Mouse (Mus musculus): Measurements from ENCODE around the gene Rbbp5. TPM values are rescaled to one million over a fixed set of nuclear protein-coding genes. Genes with fewer than 3 reads are reported as not detected.

Gene Rbbp5
- 37.4 and 39.2 TPM in 2 replicates for polyA plus RNA-seq (2011; ENCODE audit: insufficient read length, low read depth, missing spikeins)

GRCm38 (mm10) chr1:132476928-132477691 is at the start of gene Rbbp5:
TSS of gene Rbbp5 (plus strand) at chr1:132477365.
- H3K27ac ChIP-seq (ENCODE audit: insufficient read depth, low read length), result no peak within 1 kb of the TSS
- no peak for TF ChIP-seq CTCF (IDR thresholded peaks at IDR 0.05; ENCODE audit: borderline replicate concordance, insufficient read depth, low read length)
- peak; percentile 73 for TF ChIP-seq POLR2A (IDR thresholded peaks at IDR 0.05; ENCODE audit: low read depth, low read length)
- H3K4me1 ChIP-seq (ENCODE audit: control insufficient read depth, insufficient read depth, low read length), result no peaks in the 10 kb centered on the region
- peak within 1 kb of the TSS; percentile 99 for H3K4me3 ChIP-seq (ENCODE audit: insufficient read depth, low read length)

GRCm38 (mm10) chr1:132430818-132431217 is 46.3 kb upstream of the Rbbp5 start:
- TF ChIP-seq CTCF (IDR thresholded peaks at IDR 0.05; ENCODE audit: borderline replicate concordance, insufficient read depth, low read length) (no peak), POLR2A (IDR thresholded peaks at IDR 0.05; ENCODE audit: low read depth, low read length) (no peak)
- Histone ChIP-seq H3K4me1 (ENCODE audit: control insufficient read depth, insufficient read depth, low read length) (0 out of 2 replicates have a peak, but pooled peaks cover 2% of the 10 kb centered on the region), H3K27ac (ENCODE audit: insufficient read depth, low read length) (no peak overlapping the region), H3K4me3 (ENCODE audit: insufficient read depth, low read length) (no peak overlapping the region)

- no peak overlapping the region for H3K4me3 ChIP-seq (ENCODE audit: insufficient read depth, low read length)
- TF ChIP-seq POLR2A (IDR thresholded peaks at IDR 0.05; ENCODE audit: low read depth, low read length), result no peak
- no peak for TF ChIP-seq CTCF (IDR thresholded peaks at IDR 0.05; ENCODE audit: borderline replicate concordance, insufficient read depth, low read length)
- no peak overlapping the region for H3K27ac ChIP-seq (ENCODE audit: insufficient read depth, low read length)
- 0 out of 2 replicates have a peak, but pooled peaks cover 2% of the 10 kb centered on the region for H3K4me1 ChIP-seq (ENCODE audit: control insufficient read depth, insufficient read depth, low read length)
Observed at GRCm38 (mm10) chr1:132431716-132432115, 45.4 kb upstream of the Rbbp5 start.

GRCm38 (mm10) chr1:132433349-132433748 is 43.8 kb upstream of the Rbbp5 start:
- TF ChIP-seq CTCF (IDR thresholded peaks at IDR 0.05; ENCODE audit: borderline replicate concordance, insufficient read depth, low read length), result no peak
- no peak for TF ChIP-seq POLR2A (IDR thresholded peaks at IDR 0.05; ENCODE audit: low read depth, low read length)
- 0 out of 2 replicates have a peak, but pooled peaks cover 2% of the 10 kb centered on the region for H3K4me1 ChIP-seq (ENCODE audit: control insufficient read depth, insufficient read depth, low read length)
- no peak overlapping the region for H3K4me3 ChIP-seq (ENCODE audit: insufficient read depth, low read length)
- no peak overlapping the region for H3K27ac ChIP-seq (ENCODE audit: insufficient read depth, low read length)

GRCm38 (mm10) chr1:132434032-132434431 is 43.1 kb upstream of the Rbbp5 start:
- H3K4me1 ChIP-seq (ENCODE audit: control insufficient read depth, insufficient read depth, low read length), result 0 out of 2 replicates have a peak, but pooled peaks cover 2% of the 10 kb centered on the region
- no peak overlapping the region for H3K4me3 ChIP-seq (ENCODE audit: insufficient read depth, low read length)
- no peak overlapping the region for H3K27ac ChIP-seq (ENCODE audit: insufficient read depth, low read length)
- no peak for TF ChIP-seq POLR2A (IDR thresholded peaks at IDR 0.05; ENCODE audit: low read depth, low read length)
- TF ChIP-seq CTCF (IDR thresholded peaks at IDR 0.05; ENCODE audit: borderline replicate concordance, insufficient read depth, low read length), result no peak

GRCm38 (mm10) chr1:132436320-132436958 is 40.7 kb upstream of the Rbbp5 start:
- TF ChIP-seq CTCF (IDR thresholded peaks at IDR 0.05; ENCODE audit: borderline replicate concordance, insufficient read depth, low read length) (no peak), POLR2A (IDR thresholded peaks at IDR 0.05; ENCODE audit: low read depth, low read length) (no peak)
- Histone ChIP-seq H3K4me3 (ENCODE audit: insufficient read depth, low read length) (no peak overlapping the region), H3K4me1 (ENCODE audit: control insufficient read depth, insufficient read depth, low read length) (0 out of 2 replicates have a peak, but pooled peaks cover 2% of the 10 kb centered on the region), H3K27ac (ENCODE audit: insufficient read depth, low read length) (no peak overlapping the region)

- TF ChIP-seq POLR2A (IDR thresholded peaks at IDR 0.05; ENCODE audit: low read depth, low read length) (no peak), CTCF (IDR thresholded peaks at IDR 0.05; ENCODE audit: borderline replicate concordance, insufficient read depth, low read length) (no peak)
- Histone ChIP-seq H3K27ac (ENCODE audit: insufficient read depth, low read length) (no peak overlapping the region), H3K4me1 (ENCODE audit: control insufficient read depth, insufficient read depth, low read length) (no peaks in the 10 kb centered on the region)
Observed at GRCm38 (mm10) chr1:132436960-132437359, 40.2 kb upstream of the Rbbp5 start.

GRCm38 (mm10) chr1:132437389-132437788 is 39.8 kb upstream of the Rbbp5 start:
- no peak for TF ChIP-seq CTCF (IDR thresholded peaks at IDR 0.05; ENCODE audit: borderline replicate concordance, insufficient read depth, low read length)
- no peak for TF ChIP-seq POLR2A (IDR thresholded peaks at IDR 0.05; ENCODE audit: low read depth, low read length)
- no peak overlapping the region for H3K27ac ChIP-seq (ENCODE audit: insufficient read depth, low read length)
- no peaks in the 10 kb centered on the region for H3K4me1 ChIP-seq (ENCODE audit: control insufficient read depth, insufficient read depth, low read length)
- no peak overlapping the region for H3K4me3 ChIP-seq (ENCODE audit: insufficient read depth, low read length)

More at GRCm38 (mm10) chr1:132436960-132437359, 40.2 kb upstream of the Rbbp5 start:
- no peak overlapping the region for H3K4me3 ChIP-seq (ENCODE audit: insufficient read depth, low read length)

GRCm38 (mm10) chr1:132440896-132441435 is 36.2 kb upstream of the Rbbp5 start:
- Histone ChIP-seq H3K4me1 (ENCODE audit: control insufficient read depth, insufficient read depth, low read length) (no peaks in the 10 kb centered on the region), H3K27ac (ENCODE audit: insufficient read depth, low read length) (no peak overlapping the region), H3K4me3 (ENCODE audit: insufficient read depth, low read length) (no peak overlapping the region)
- TF ChIP-seq CTCF (IDR thresholded peaks at IDR 0.05; ENCODE audit: borderline replicate concordance, insufficient read depth, low read length) (no peak), POLR2A (IDR thresholded peaks at IDR 0.05; ENCODE audit: low read depth, low read length) (no peak)
